Mouse (Mus musculus): ENCODE results near the gene Rlf. TPM values are rescaled to one million over a fixed set of nuclear protein-coding genes. Genes with fewer than 3 reads are reported as not detected.

Gene Rlf
- polyA plus RNA-seq (2015; fragmentation: Nextera tagmentation; extraction: Ambion mirVana): 14.2 and 14.3 TPM in 2 replicates

GRCm38 (mm10) chr4:121214793-121215304 is at the start of gene Rlf:
Gene Rlf, minus strand, starts transcription at chr4:121215084.

GRCm38 (mm10) chr4:121109126-121109525 is 105.8 kb downstream of the Rlf start, which contains the start of gene Tmco2:
Gene Tmco2, minus strand, starts transcription at chr4:121109226.

GRCm38 (mm10) chr4:121097650-121098378 is 117.1 kb downstream of the Rlf start, which contains the start of gene Zmpste24:
Gene Zmpste24, minus strand, starts transcription at chr4:121098241.

Other genes starting within 250 kb of the Rlf start
- 27.8 and 30.9 TPM in 2 replicates for gene Smap2, start 197.8 kb downstream of the Rlf start, polyA plus RNA-seq (2015; fragmentation: Nextera tagmentation; extraction: Ambion mirVana)
- gene Col9a2, start 175.7 kb downstream of the Rlf start, polyA plus RNA-seq (2015; fragmentation: Nextera tagmentation; extraction: Ambion mirVana): 2.8 and 3.4 TPM in 2 replicates
- 18.4 and 18.9 TPM in 2 replicates for gene Zmpste24, start 116.8 kb downstream of the Rlf start, polyA plus RNA-seq (2015; fragmentation: Nextera tagmentation; extraction: Ambion mirVana)
- not detected in 2 replicates for gene Tmco2, start 105.9 kb downstream of the Rlf start, polyA plus RNA-seq (2015; fragmentation: Nextera tagmentation; extraction: Ambion mirVana)
- not detected in 2 replicates for gene Gm12888, start 109.8 kb upstream of the Rlf start, polyA plus RNA-seq (2015; fragmentation: Nextera tagmentation; extraction: Ambion mirVana)
- gene Gm12886, start 208.0 kb upstream of the Rlf start, polyA plus RNA-seq (2015; fragmentation: Nextera tagmentation; extraction: Ambion mirVana): not detected in 2 replicates